Mouse (Mus musculus) testis, adult 2 months (tissue): ENCODE measurements around the gene Med12l.

Experiments
- CTCF ChIP-seq: fragments of 200-500 bp; IDR thresholded peaks from 2 replicates; pipeline ENCODE4 v1.5.1; 2012; ENCODE audit warnings: low read depth, mild to moderate bottlenecking, inconsistent platforms, low read length, moderate library complexity; ENCODE audit not compliant: control insufficient read depth, insufficient read depth, insufficient replicate concordance
- POLR2A ChIP-seq: fragments of 200-500 bp; IDR thresholded peaks from 2 replicates; pipeline ENCODE4 v1.6.1; 2012; ENCODE audit warnings: low read depth, mild to moderate bottlenecking, inconsistent platforms, low read length, moderate library complexity; ENCODE audit not compliant: control insufficient read depth

GRCm38 (mm10) chr3:59102146-59102545 is 96.5 kb downstream of the Med12l start:
- TF ChIP-seq CTCF (no peak), POLR2A (no peak)
